Mouse (Mus musculus) forebrain, embryonic 16.5 days (tissue): ENCODE results near the gene Lrrc8a. TPM values are rescaled to one million over a fixed set of nuclear protein-coding genes. Genes with fewer than 3 reads are reported as not detected.

ENCODE experiments used
- ATAC-seq: fragments of 200-750 bp; cut with Nextera tagmentation; 2 replicates; pipeline ENCODE4 v1.8.0; 2017; ENCODE audit warnings: mild to moderate bottlenecking, moderate library complexity
- H3K27ac ChIP-seq: fragments of 300-500 bp; sonication (generic); 2 replicates; pipeline ENCODE4 v1.5.1; 2014; ENCODE audit warnings: low read length, control low read depth
- H3K27me3 ChIP-seq: fragments of 300-500 bp; sonication (generic); replicated peaks from 2 replicates; pipeline ENCODE4 v1.6.1; 2014; ENCODE audit warnings: low read length; ENCODE audit not compliant: control insufficient read depth, insufficient read depth
- H3K36me3 ChIP-seq: fragments of 300-500 bp; sonication (generic); 2 replicates; pipeline ENCODE4 v1.6.1; 2014; ENCODE audit not compliant: control insufficient read depth, insufficient read depth
- H3K4me1 ChIP-seq: fragments of 300-500 bp; sonication (generic); replicated peaks from 2 replicates; pipeline ENCODE4 v1.6.1; 2014; ENCODE audit warnings: low read length; ENCODE audit not compliant: control insufficient read depth, insufficient read depth
- H3K4me2 ChIP-seq: fragments of 300-500 bp; sonication (generic); 2 replicates; pipeline ENCODE4 v1.6.1; 2014; ENCODE audit warnings: mild to moderate bottlenecking, low read length, control low read depth
- H3K4me3 ChIP-seq: fragments of 300-500 bp; sonication (generic); replicated peaks from 2 replicates; pipeline ENCODE4 v1.5.1; 2014; ENCODE audit warnings: mild to moderate bottlenecking, low read length, control low read depth
- H3K9ac ChIP-seq: fragments of 300-500 bp; sonication (generic); replicated peaks from 2 replicates; pipeline ENCODE4 v1.6.1; 2014; ENCODE audit warnings: low read depth, low read length, control low read depth
- H3K9me3 ChIP-seq: fragments of 300-500 bp; sonication (generic); 2 replicates; pipeline ENCODE4 v1.6.1; 2016; ENCODE audit warnings: low read length; ENCODE audit not compliant: control insufficient read depth
- WGBS: fragments of 180-500 bp; shearing (Covaris S2); extraction: QIAGEN DNeasy Blood & Tissue Kit; methylation state at CpG from one replicate; pipeline ENCODE4 v1.1.7; 2014; 5-methylcytosine and 5-hydroxymethylcytosine counted together
- polyA plus RNA-seq: library from polyadenylated mRNA; unstranded; fragments of >200 nt; fragmentation: Nextera tagmentation; extraction: Ambion mirVana; gene quantifications from 2 replicates; pipeline ENCODE4 v1.2.1, GENCODE M21; 2015

The Lrrc8a gene
- polyA plus RNA-seq, 1 experiment from 2014 or later, result 58.9 TPM

DNA sequence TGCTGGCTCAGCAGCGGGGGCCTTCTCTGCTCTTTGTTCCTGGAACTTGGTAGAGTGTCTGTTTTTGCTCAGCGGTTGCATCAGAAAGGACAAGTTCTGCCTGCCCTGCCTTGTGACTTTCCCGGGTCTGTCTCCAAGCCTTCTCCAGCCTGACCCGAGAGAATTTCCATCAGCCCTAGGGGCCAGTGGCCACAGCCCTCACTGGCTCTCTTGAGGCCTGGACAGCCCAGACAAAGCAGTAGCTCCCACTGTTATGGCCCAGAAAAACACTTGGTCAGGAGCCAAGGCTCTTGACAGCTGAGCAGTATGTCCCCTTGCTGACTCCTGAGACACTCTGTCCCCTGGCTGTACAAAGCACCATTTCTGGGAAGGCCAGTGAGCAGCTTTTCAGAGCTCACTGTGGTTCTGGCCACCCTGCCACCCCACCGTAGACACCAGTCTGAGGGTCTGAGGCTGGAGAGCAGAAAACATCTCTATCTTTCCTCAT is 28.3 kb downstream of the Lrrc8a start, which contains the start of gene Phyhd1:
Gene Phyhd1 (plus strand): TSS at position 437 of the 487 bp plus-strand sequence.
- H3K4me1 ChIP-seq, result peaks cover 35% of the 10 kb centered on the region
- no peak for ATAC-seq
- peak within 1 kb of the TSS; percentile 56 for H3K27ac ChIP-seq
- H3K9me3 ChIP-seq, result no peaks in the 10 kb centered on the region
- WGBS, result 33% methylated on average over 5 of the region's 5 CpGs
- no peaks in the 10 kb centered on the region for H3K27me3 ChIP-seq
- no peak within 1 kb of the TSS for H3K4me2 ChIP-seq
- no peak within 1 kb of the TSS for H3K4me3 ChIP-seq
- H3K36me3 ChIP-seq, result peaks cover 7% of the 10 kb centered on the region
- H3K9ac ChIP-seq, result no peak within 1 kb of the TSS; the same call in 1 of the 2 replicates

DNA sequence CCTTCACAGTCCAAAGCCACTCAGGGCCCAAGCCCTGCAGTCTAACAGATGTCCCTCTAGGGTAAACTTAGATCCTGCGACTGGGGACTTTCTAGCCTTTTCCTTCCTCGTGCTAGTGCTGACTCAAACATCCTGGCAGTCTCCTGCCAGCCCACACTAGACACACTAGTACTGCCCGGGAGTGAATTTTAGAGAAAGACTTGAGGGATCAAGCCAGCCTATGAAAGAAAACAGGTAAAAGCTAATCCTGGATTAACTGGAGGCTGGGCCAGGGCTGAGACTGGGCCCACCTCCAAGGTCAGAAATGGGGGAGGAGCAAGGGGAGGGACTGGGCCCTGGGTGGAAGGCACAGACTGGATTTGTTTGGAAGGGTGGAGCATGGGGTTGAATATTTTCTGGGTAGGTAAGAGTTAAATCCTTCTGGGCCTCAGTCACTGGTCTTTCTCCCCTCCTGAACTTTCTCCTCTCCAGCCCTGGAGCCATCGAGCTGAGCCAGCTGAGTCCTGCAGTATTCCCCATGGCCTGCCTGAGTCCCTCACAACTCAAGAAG is 29.0 kb downstream of the Lrrc8a start:
- Histone ChIP-seq H3K27me3 (no peaks in the 10 kb centered on the region), H3K4me1 (peaks cover 35% of the 10 kb centered on the region), H3K27ac (peak overlapping the region; percentile 56), H3K4me2 (no peak overlapping the region), H3K36me3 (peaks cover 6% of the 10 kb centered on the region), H3K9ac (no peak overlapping the region), H3K9me3 (no peaks in the 10 kb centered on the region), H3K4me3 (no peak overlapping the region)
- no peak for ATAC-seq
- 10% methylated on average over 4 of the region's 4 CpGs for WGBS

DNA sequence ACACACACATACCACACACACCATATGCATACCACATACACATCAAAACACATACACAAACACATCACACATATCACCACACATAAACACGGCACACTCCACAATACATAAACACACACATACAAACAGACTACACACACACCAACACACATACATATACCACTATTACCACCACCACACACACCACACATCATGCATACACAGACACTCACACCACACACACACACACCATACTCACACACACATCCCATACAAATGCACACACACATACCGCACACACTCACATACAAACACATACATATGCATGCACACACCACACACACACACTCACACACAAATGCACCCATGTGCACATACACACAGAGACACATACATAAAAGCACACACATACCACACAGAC is 30.0 kb downstream of the Lrrc8a start:
- Histone ChIP-seq H3K4me3 (no peak overlapping the region), H3K9me3 (no peaks in the 10 kb centered on the region), H3K4me1 (peaks cover 32% of the 10 kb centered on the region), H3K27ac (no peak overlapping the region), H3K9ac (no peak overlapping the region), H3K27me3 (no peaks in the 10 kb centered on the region), H3K36me3 (no peaks in the 10 kb centered on the region; the same call in none of the 2 replicates), H3K4me2 (no peak overlapping the region)
- 91% methylated on average over 2 of the region's 2 CpGs for WGBS
- ATAC-seq, result no peak

DNA sequence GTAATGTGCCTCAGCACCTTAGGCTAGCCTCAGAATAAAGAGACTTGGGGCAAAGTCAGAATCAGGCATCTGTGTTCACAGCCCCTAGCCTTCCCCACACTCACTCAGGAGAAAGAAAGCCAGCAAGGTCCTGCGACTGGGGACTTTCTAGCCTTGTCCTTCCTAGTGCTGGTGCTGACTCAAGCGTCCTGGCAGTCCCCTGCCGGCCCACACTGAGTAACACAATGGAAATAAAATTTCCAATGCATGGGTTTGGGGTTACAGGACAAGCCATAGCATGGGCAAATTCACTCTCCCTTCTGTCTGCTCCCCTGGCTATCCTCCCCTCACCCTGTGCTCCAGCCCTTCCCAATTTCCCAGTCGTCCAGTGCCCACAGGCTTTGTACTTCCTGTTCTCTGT is 30.9 kb downstream of the Lrrc8a start:
- Histone ChIP-seq H3K4me3 (no peak overlapping the region), H3K4me1 (peaks cover 24% of the 10 kb centered on the region), H3K9ac (no peak overlapping the region), H3K36me3 (no peaks in the 10 kb centered on the region; the same call in none of the 2 replicates), H3K27me3 (no peaks in the 10 kb centered on the region), H3K27ac (no peak overlapping the region), H3K9me3 (no peaks in the 10 kb centered on the region), H3K4me2 (no peak overlapping the region)
- no peak for ATAC-seq
- 74% methylated on average over 4 of the region's 4 CpGs for WGBS

DNA sequence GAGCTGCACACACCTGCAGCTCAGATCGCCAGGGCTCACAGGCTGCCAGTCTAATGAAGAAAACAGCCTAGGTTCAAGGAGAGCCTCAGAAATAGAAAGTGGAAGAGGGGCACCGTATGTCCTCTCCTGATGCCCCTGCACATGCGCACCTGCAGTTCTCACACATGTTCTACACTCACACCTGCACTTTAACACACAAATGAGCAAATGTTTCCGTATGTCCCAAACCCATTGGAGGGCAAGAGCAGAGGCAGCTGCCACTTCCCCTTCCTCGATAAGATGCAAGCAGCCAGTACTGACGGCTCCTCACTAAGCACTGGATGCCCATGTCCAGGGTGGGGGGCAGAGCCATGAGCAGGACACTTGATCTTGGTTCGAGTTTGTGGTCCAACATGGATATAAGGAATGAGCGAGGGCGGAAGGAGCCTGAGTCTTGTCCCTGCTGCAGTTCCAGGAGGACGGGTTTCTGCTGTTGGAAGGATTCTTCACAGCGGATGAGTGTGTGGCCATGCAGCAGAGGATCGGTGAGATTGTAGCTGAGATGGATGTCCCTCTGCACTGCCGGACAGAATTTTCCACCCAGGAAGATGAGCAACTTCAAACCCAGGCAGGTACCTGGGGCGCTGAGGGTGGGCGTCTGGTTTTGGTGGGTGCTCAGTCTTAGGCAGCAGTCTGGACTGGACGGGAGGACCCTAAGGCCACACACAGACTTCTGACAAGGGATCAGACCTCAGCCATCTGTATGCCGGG is 31.9 kb downstream of the Lrrc8a start:
- no peak overlapping the region for H3K4me3 ChIP-seq
- H3K4me1 ChIP-seq, result peaks cover 18% of the 10 kb centered on the region
- no peak for ATAC-seq
- no peak overlapping the region for H3K4me2 ChIP-seq
- 91% methylated on average over 17 of the region's 17 CpGs for WGBS
- H3K36me3 ChIP-seq, result no peaks in the 10 kb centered on the region; the same call in 1 of the 2 replicates
- H3K9me3 ChIP-seq, result no peaks in the 10 kb centered on the region
- no peaks in the 10 kb centered on the region for H3K27me3 ChIP-seq
- H3K27ac ChIP-seq, result no peak overlapping the region
- H3K9ac ChIP-seq, result no peak overlapping the region

DNA sequence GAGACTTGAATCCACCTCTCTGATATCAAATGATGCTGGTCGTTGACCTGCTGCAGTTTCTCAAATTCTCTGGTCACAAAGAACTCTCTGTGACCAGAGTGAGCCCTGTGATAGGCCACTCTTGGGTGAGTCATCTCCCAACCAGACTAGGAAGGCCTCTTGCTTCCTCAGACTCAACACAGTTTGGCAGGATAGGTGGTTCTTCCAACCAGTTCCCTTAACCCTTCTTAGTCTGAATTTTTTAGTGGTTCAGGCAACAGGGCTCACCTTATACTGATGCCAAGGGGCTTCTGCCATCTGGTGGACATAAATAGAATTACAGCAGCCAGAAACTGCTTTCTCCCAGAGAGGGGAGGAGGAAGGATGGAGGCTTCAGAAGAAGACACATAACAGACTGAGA is 32.6 kb downstream of the Lrrc8a start:
- H3K36me3 ChIP-seq, result no peaks in the 10 kb centered on the region; the same call in 1 of the 2 replicates
- H3K9ac ChIP-seq, result no peak overlapping the region
- peaks cover 16% of the 10 kb centered on the region for H3K4me1 ChIP-seq
- H3K9me3 ChIP-seq, result no peaks in the 10 kb centered on the region
- WGBS, result 41% methylated on average over 1 of the region's 1 CpGs
- no peak overlapping the region for H3K4me2 ChIP-seq
- no peak overlapping the region for H3K27ac ChIP-seq
- ATAC-seq, result peak; percentile 82
- no peak overlapping the region for H3K4me3 ChIP-seq
- H3K27me3 ChIP-seq, result no peaks in the 10 kb centered on the region

DNA sequence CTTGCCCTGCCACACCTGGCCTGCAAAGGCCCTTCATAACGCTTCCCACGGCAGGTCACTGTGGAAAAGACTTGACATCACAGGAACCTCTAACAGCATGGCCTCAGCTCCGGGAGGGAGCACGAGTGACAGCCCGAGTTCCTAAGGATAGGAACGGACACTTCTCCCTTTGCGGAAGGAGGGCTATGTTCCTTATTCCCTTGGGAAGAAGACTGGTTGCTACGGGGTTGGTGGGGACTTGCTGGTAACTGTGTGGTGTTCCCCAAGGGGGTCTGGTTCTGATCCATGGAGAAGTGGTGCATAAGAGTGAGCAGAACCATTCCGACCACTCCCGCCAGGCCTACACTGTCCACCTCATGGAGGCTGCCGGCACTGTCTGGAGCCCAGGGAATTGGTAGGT is 43.2 kb downstream of the Lrrc8a start, which contains the start of gene Gm28038:
Gene Gm28038 (plus strand): TSS at position 301 of the 400 bp plus-strand sequence.
- no peak for ATAC-seq
- no peaks in the 10 kb centered on the region for H3K9me3 ChIP-seq
- H3K4me3 ChIP-seq, result no peak within 1 kb of the TSS
- H3K4me1 ChIP-seq, result peaks cover 10% of the 10 kb centered on the region
- no peak within 1 kb of the TSS for H3K4me2 ChIP-seq
- no peaks in the 10 kb centered on the region for H3K27me3 ChIP-seq
- no peak within 1 kb of the TSS for H3K9ac ChIP-seq
- H3K36me3 ChIP-seq, result no peaks in the 10 kb centered on the region
- WGBS, result 89% methylated on average over 11 of the region's 11 CpGs
- H3K27ac ChIP-seq, result no peak within 1 kb of the TSS

DNA sequence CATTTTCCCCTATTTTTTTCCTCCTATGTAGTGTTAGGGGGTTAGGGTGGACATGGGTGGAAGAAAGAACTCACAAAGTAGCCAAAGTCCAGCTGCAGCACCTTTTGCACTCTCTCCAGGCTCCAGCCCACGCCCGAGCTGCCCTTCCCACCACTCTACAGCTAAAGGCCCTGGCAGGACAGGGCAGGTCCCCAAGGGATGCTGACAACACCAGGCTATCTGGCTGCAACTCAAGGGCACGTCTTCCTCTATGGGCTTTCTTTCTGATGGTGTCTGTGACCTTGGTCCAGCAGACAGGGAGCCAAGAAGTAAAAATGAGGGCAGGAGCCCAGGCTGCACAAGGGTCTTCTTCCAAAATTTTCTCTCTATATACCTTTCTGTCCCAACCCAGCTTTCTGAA is 44.1 kb downstream of the Lrrc8a start:
- no peak overlapping the region for H3K9ac ChIP-seq
- 85% methylated on average over 3 of the region's 3 CpGs for WGBS
- H3K4me2 ChIP-seq, result no peak overlapping the region
- H3K4me3 ChIP-seq, result no peak overlapping the region
- ATAC-seq, result no peak
- H3K27ac ChIP-seq, result no peak overlapping the region
- H3K36me3 ChIP-seq, result no peaks in the 10 kb centered on the region
- no peaks in the 10 kb centered on the region for H3K27me3 ChIP-seq
- H3K4me1 ChIP-seq, result peaks cover 10% of the 10 kb centered on the region
- H3K9me3 ChIP-seq, result no peaks in the 10 kb centered on the region

DNA sequence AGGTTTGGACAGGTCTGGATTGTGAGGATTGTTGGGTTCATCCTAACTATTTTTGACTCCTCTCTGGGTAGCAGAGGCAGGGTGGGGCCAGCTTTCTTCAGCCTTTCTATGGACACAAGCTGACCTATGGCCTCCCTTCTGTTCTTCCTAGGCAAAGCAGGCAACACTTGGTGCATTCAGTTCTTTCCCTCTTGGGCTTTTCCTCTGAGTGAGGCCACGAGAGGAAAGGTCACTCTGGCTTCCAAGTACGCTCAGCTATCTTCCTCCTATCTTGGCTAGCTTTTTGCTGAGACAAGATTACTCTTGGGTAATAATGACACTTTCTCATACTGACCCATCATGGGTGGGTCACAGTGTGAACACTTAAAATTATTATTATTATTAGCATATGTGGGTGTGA is 45.7 kb downstream of the Lrrc8a start:
- H3K4me2 ChIP-seq, result no peak overlapping the region
- ATAC-seq, result no peak
- no peaks in the 10 kb centered on the region for H3K27me3 ChIP-seq
- H3K9ac ChIP-seq, result no peak overlapping the region
- H3K36me3 ChIP-seq, result no peaks in the 10 kb centered on the region
- H3K4me3 ChIP-seq, result no peak overlapping the region
- H3K4me1 ChIP-seq, result peaks cover 21% of the 10 kb centered on the region
- no peaks in the 10 kb centered on the region for H3K9me3 ChIP-seq
- no peak overlapping the region for H3K27ac ChIP-seq
- WGBS, result 92% methylated on average over 2 of the region's 2 CpGs
